Comparison of ENCODE assay signal across 8 mouse cellular contexts in the genomic region with DNA sequence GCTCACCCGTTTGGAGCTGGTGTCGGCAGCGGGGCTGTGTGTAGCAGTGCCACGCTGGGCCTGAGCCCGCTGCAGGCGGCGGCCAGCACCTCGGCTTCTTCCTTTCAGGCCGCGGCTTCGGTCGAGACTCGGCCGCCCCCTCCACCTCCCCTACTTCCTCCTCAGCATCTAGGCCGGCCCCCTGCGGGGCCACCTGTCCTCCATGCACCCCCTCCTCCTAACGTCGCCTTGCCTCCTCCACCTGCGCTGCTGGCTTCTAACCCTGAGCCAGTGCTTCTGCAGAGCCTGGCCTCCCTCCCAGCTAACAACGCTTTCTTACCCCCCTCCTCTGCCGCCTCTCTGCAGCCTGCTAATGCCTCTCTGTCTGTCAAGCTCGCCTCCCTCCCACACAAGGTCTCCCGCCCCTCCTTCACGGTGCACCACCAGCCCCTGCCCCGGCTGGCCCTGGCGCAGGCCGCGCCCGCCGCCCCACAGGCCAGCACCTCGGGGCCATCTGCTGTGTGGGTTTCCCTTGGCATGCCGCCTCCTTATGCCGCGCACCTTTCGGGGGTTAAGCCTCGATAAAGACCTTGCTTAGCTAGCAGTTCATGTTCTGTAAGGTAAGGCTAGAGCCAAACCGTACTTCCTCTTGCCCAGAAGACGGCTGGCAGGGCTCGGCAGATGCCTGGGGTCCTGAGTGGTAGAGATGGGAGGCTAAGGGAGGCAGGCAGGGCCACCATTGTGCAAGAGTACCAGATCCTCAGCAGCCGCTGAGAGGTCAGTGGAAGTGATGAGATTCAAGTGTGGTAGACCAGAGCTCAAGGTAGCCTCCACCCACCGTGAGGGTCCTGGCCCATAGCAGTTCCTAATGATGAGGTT. TPM values are rescaled to one million over a fixed set of nuclear protein-coding genes. Genes with fewer than 3 reads are reported as not detected.
A peak's percentile ranks its signal among the peaks of the same experiment; 100 is the strongest.
DNase-seq lines count a peak whose midpoint lies in the region; ATAC-seq lines count a peak whose summit lies in the region.

No protein-coding gene starts in this region.

- peak overlapping the region; percentile 42; the same call in 1 of the 2 replicates for H3K27ac ChIP-seq in hindbrain, embryonic 10.5 days
- H3K27ac ChIP-seq in hindbrain, embryonic 14.5 days: no peak overlapping the region

- WGBS in hindbrain, embryonic 10.5 days: 75% methylated on average over 41 of the region's 41 CpGs
- whole genome bisulfite sequencing in hindbrain, embryonic 14.5 days: 74% methylated on average over 41 of the region's 41 CpGs

- no peak for ATAC-seq in hindbrain, embryonic 14.5 days (ENCODE audit: low FRiP score)

- DNase-seq in hindbrain, embryonic 10.5 days (ENCODE audit: low spot score): no peak
- DNase-seq in hindbrain, embryonic 14.5 days (ENCODE audit: low spot score): no peak
- DNase-seq in testis, postnatal 10 days (ENCODE audit: low spot score): peak; percentile 66
- no peak for DNase-seq in testis, postnatal 14 days (ENCODE audit: low spot score)
- DNase-seq in fat pad, adult 2 months (ENCODE audit: extremely low read depth, low read depth, low spot score): peak; percentile 62
- no peak for DNase-seq in Muller cell, postnatal 12 days (ENCODE audit: inconsistent ontology term)
- no peak for DNase-seq in lung, postnatal 14 days
- no peak for DNase-seq in frontal cortex, postnatal 14 days (ENCODE audit: low spot score in 2 of 2)

- H3K4me2 ChIP-seq in hindbrain, embryonic 14.5 days (replicated peaks): no peak overlapping the region

- peaks cover 94% of the 10 kb centered on the region for H3K36me3 ChIP-seq in hindbrain, embryonic 10.5 days
- peaks cover 91% of the 10 kb centered on the region for H3K36me3 ChIP-seq in hindbrain, embryonic 14.5 days (replicated peaks; ENCODE audit: control insufficient read depth, insufficient read depth)

- H3K9me3 ChIP-seq in hindbrain, embryonic 10.5 days: no peaks in the 10 kb centered on the region
- no peaks in the 10 kb centered on the region for H3K9me3 ChIP-seq in hindbrain, embryonic 14.5 days (ENCODE audit: control insufficient read depth, low read length)

- peaks cover 43% of the 10 kb centered on the region for H3K4me1 ChIP-seq in hindbrain, embryonic 10.5 days (replicated peaks)
- peaks cover 9% of the 10 kb centered on the region; the same call in 1 of the 2 replicates for H3K4me1 ChIP-seq in hindbrain, embryonic 14.5 days (replicated peaks; ENCODE audit: control insufficient read depth, insufficient read depth, low read length)

- H3K9ac ChIP-seq in hindbrain, embryonic 14.5 days: no peak overlapping the region

- H3K4me3 ChIP-seq in hindbrain, embryonic 10.5 days: 0 out of 2 replicates have a peak overlapping the region, but pooled peaks have one; percentile 3
- H3K4me3 ChIP-seq in hindbrain, embryonic 14.5 days (replicated peaks; ENCODE audit: low read length): no peak overlapping the region

- H3K27me3 ChIP-seq in hindbrain, embryonic 10.5 days (ENCODE audit: insufficient read depth, poor library complexity, severe bottlenecking): no peaks in the 10 kb centered on the region
- no peaks in the 10 kb centered on the region for H3K27me3 ChIP-seq in hindbrain, embryonic 14.5 days (ENCODE audit: control insufficient read depth, insufficient read depth, low read length)

RNA-seq across cellular contexts. Expression of a gene that starts 5.6 kb away (rescaled TPM):
- polyA plus RNA-seq in hindbrain, embryonic 10.5 days (2016; fragmentation: Nextera tagmentation; extraction: Ambion mirVana): 109 and 119 TPM in 2 replicates
- 55.6 and 62.9 TPM in 2 replicates for polyA plus RNA-seq in hindbrain, embryonic 14.5 days (2014; fragmentation: Nextera tagmentation; extraction: Ambion mirVana)

RNA-seq across cellular contexts. Expression of a gene that starts 6.0 kb away (rescaled TPM):
- 189 and 192 TPM in 2 replicates for polyA plus RNA-seq in hindbrain, embryonic 10.5 days (2016; fragmentation: Nextera tagmentation; extraction: Ambion mirVana)
- polyA plus RNA-seq in hindbrain, embryonic 14.5 days (2014; fragmentation: Nextera tagmentation; extraction: Ambion mirVana): 117 and 123 TPM in 2 replicates

RNA-seq across cellular contexts. Expression of a gene that starts 12.6 kb away (rescaled TPM):
- polyA plus RNA-seq in hindbrain, embryonic 10.5 days (2016; fragmentation: Nextera tagmentation; extraction: Ambion mirVana): 0.12 and 0.16 TPM in 2 replicates
- polyA plus RNA-seq in hindbrain, embryonic 14.5 days (2014; fragmentation: Nextera tagmentation; extraction: Ambion mirVana): 0.16 TPM in 1 of 2 replicates, not detected in the other

RNA-seq across cellular contexts. Expression of a gene that starts 20.9 kb away (rescaled TPM):
- polyA plus RNA-seq in hindbrain, embryonic 10.5 days (2016; fragmentation: Nextera tagmentation; extraction: Ambion mirVana): 0.65 and 0.68 TPM in 2 replicates
- polyA plus RNA-seq in hindbrain, embryonic 14.5 days (2014; fragmentation: Nextera tagmentation; extraction: Ambion mirVana): 0.37 and 0.96 TPM in 2 replicates

RNA-seq across cellular contexts. Expression of a gene that starts 34.1 kb away (rescaled TPM):
- polyA plus RNA-seq in hindbrain, embryonic 10.5 days (2016; fragmentation: Nextera tagmentation; extraction: Ambion mirVana): 2,287 and 2,328 TPM in 2 replicates
- 1,195 and 1,204 TPM in 2 replicates for polyA plus RNA-seq in hindbrain, embryonic 14.5 days (2014; fragmentation: Nextera tagmentation; extraction: Ambion mirVana)

Comparison
In these comparisons a context has a peak if more than half of its experiments do, and no peak if none do; other contexts are left out.
1. DNase-seq: peak in testis, postnatal 10 days (single experiment) and fat pad, adult 2 months (single experiment); none in hindbrain, embryonic 10.5 days (single experiment), hindbrain, embryonic 14.5 days (single experiment), testis, postnatal 14 days (single experiment), Muller cell, postnatal 12 days (single experiment), lung, postnatal 14 days (single experiment) and frontal cortex, postnatal 14 days (0 of 2).